Mouse (Mus musculus) c-Kit-positive CD71-positive TER-119-positive erythroid progenitor cells, embryonic 14.5 days (primary cell): ENCODE measurements around the gene Oscp1.

ENCODE experiments used
- DNase-seq: peaks from one replicate; pipeline ENCODE4 v3.0.0-alpha.2; 2013; ENCODE audit warnings: low spot score

The Oscp1 gene

GRCm38 (mm10) chr4:126110374-126111152 lies 52.2 kb downstream of the Oscp1 start:
- no peak for DNase-seq

DNA sequence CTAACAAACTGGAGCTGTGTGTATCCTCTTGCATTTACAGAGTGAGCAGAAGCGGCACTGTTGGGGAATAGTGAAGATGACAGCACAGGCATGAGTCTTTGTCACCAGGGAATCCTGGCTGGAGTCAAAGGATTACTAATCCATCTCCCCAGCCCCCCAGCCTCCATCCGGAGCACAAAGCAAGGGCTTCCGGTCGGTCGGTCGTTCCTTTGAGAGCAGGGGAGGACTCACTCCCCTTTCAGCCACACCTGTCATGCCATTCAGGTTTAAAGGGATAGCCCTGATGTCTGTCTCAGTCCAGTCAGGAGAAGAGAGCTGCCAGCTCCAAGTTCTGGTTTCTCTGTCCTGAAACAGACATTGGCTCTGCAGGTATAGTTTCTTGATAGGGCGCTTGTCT lies 52.8 kb downstream of the Oscp1 start:
- DNase-seq, result no peak

DNA sequence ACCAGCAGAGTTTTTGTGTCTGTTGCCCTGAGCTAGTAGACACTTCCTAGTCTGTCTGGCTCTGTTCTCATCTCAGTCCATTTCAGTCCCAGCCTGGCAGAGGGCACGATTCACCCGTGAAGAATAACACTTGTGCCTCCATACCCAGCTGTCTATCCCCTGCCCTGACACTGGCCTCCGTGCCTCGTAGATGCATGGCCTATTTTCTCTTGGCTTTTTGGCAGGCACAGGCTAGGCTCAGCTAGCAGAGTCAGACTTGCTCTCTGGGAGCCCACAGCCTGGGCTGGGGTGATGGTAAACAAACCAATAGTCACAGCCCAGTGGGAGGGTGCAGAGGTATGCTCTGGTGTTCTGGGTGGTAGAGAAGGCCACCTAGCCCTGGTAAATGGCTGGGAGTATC lies 54.9 kb downstream of the Oscp1 start:
- DNase-seq, result no peak

GRCm38 (mm10) chr4:126113943-126114342 lies 55.6 kb downstream of the Oscp1 start:
- peak; percentile 37 for DNase-seq

DNA sequence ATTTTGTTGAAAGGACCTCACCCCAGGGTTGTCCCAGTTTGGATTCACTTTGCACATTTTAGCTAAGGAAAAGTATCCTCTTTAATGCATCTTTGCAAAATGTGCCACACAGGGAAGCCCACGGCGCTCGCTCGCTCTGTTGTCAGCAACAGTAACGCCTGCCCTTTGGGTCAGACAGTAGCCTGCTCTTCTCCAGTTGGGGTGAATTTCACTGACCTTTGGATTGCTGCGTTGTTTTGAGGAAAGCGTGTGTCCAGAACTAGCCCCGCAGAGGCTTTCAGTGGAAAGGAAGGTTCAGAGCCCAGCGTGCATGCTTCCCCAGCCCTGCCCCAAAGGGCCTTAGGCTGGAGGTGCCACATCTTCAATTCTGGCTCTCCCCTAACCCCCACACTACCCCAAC lies 57.0 kb downstream of the Oscp1 start:
- DNase-seq, result no peak

DNA sequence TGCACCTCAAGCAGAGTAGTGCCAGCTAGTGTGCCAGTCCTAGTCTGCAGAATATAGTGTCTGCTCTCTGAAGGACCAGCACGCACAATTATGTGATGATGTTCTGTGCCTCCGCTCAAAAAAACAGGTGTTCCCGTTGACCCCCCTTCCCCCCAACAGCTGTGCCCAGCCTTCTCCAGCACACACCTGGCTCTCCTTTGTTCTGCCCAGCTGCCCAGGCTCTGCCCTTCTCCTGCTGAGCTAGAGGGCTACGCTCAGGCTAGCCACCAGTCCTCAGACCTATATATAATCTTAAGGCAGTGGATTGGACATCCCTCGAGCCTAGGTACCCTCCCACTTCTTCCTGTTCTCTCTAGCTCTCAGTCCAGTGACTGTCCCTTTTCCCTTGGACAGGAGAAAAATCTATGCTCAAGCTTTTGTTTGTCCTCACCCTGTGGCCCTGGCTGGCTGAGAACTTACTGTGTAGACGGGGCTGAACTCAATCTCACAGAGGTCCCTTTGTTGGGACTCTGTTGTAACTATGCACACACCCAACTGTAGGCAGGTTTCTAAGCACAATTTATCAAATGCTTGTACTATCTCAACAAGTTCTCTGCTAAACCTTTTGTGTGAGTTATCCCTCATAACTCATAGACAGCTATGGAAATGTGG lies 57.6 kb downstream of the Oscp1 start:
- no peak for DNase-seq

- DNase-seq, result no peak
Observed at GRCm38 (mm10) chr4:126117116-126117515, 58.8 kb downstream of the Oscp1 start.

GRCm38 (mm10) chr4:126118651-126119050 lies 60.3 kb downstream of the Oscp1 start:
- no peak for DNase-seq

GRCm38 (mm10) chr4:126119051-126119450 lies 60.7 kb downstream of the Oscp1 start:
- no peak for DNase-seq

- no peak for DNase-seq
Observed at GRCm38 (mm10) chr4:126120052-126120451, 61.7 kb downstream of the Oscp1 start.

DNA sequence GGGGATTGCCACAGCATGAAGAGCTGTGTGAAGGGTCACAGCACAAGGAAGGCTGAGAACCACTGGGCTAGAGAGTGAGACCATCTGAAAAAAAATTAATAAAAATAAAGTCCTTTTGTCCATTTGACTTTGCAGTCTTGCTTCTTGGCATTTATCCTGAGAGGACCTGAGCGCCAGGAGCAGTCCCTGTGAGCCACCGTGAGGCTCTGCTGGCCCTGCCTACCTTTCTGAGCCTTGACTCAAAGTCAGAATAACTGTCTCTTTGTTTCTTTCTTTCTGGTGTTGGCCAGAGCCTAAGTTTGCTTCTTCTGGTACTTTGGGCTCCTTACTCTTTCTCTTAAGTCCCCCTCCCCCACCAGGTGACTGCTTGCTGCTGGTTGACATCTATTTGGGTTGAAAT lies 62.1 kb downstream of the Oscp1 start:
- DNase-seq, result no peak

GRCm38 (mm10) chr4:126123309-126124040 lies 65.1 kb downstream of the Oscp1 start:
- DNase-seq, result no peak

GRCm38 (mm10) chr4:126130502-126130901 lies 72.1 kb downstream of the Oscp1 start:
- no peak for DNase-seq

DNA sequence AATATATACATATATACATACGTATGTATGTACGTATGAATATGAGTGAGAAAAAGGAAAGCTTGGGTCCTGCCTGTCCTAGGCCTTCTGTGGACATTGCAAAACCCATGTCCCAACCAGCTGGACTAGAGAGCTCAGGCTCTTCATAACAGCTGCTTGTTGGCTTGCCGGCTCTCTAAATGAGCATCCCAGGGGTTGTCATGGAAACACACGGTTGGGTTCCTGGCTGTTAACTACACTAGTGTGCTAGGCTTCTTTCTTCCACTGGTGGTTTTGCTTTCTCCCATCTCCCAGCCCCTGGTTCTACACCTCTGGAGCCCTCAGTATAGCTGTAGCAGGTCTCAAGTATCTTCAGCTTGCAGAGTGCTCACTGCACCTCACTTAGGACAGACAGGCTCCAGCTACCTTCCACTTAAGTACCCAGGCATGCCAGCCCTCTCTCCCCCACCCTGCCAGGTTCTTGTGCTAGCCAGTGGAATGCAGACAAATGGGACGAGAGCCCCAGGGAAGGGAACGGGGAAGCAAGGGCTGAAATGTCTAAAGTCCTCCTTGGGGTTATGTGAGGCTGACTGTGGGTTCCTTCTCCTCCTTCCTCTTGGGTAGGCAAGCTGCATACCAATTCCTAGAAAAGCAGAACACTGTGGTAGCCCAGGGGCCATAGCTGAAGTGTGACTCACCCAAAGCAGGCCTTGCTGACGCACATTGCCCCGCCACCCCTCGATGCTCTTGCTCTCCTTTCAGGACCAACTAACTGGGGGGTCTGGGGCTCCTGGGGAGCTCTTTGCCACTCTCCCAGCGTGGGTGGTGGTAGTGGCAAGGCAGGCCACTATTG lies 73.1 kb downstream of the Oscp1 start:
- no peak for DNase-seq

DNA sequence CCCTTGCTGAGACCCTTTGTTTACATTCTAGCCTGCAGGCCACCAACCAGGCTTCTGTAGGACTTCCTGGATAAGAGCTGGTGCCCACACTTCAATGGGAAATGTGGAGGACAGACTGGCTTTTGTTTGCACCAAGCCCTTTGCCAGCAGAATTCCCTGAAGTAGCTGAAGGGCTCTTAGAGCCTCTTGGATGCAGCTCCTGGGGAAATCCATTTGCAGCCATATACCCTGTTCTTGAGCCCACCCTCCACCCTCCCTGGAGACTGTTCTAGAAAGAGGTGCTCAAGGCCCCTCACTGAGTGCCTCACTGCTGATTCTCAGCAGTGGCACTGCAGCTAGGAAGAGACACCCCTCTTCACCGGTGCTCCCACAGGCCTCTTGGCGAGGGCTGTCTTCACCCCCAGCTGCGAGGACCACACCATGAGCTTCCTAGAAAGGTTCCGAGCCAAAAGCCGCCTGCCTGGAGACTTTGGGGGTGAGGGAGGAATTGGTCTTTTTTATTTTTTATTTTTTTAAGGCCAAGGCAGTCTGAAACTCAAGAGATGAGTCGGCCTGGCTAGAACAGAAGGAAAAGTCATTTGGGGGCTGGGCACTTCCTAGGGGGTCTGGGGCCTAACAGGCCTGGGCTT lies 74.4 kb downstream of the Oscp1 start:
- no peak for DNase-seq

DNA sequence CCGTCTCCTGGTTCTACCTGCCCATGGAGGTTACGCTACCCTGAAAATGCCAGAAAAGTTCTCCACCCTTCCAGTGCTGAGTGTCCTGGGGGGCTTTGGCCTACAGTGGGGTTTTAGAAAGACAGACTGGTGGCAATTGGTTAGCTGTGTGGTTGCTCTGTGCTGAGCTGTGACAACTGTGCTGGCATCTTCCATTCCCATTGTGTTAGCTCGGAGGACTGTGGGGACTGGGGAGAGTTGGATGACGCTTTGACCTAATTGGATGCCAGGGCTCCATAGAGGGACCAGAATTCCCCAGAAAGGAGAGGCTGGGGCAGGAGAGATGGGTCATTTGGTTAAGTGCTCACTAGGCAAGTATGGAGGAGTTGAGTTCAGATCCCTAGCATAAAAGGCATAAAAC lies 75.9 kb downstream of the Oscp1 start:
- no peak for DNase-seq

GRCm38 (mm10) chr4:126134639-126135038 lies 76.3 kb downstream of the Oscp1 start:
- no peak for DNase-seq

DNA sequence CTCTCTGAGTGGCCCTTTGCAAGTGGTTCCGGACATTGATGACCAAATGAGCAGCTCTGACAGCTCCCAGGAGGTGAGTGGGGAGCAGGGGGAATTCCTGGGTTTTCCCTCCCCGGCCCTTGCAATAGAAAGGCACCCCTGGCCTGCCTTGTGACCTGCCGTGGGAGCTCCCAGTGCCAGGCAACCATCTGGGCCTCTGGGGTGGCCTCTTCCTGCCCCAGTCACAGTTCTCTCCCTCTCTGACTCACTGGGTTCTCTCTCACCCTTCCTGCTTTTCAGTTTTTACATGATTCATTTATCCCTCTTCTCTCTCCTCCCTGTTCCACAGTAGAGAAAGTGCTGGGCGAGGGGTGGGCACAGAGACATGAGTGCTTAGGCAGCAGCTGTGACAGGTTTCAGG lies 79.4 kb downstream of the Oscp1 start:
- DNase-seq, result no peak

GRCm38 (mm10) chr4:126141021-126141420 lies 82.7 kb downstream of the Oscp1 start:
- no peak for DNase-seq
